Mouse (Mus musculus): Measurements from ENCODE around the gene Pawr. TPM values are rescaled to one million over a fixed set of nuclear protein-coding genes. Genes with fewer than 3 reads are reported as not detected.

Pawr gene
- polyA plus RNA-seq, 1 experiment from 2014 or later: 11.6 TPM

DNA sequence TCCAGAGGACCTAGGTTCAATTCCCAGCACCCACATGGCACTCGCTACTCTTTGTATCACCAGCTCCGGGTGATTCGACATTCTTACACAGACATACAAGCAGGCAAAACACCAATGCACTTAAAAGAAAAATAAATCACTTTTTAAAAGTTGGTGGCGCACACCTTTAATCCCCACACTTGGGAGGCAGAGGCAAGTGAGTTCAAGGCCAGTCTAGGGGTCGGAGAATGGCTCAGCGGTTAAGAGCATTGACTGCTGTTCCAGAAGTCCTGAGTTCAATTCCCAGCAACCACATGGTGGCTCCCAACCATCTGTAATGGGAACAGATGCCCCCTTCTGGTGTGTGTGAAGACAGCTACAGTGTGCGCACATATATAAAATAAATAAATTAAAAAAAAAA, 16.7 kb upstream of the Pawr start:
- ATAC-seq: no peak
- Histone ChIP-seq H3K36me3 (no peaks in the 10 kb centered on the region), H3K27ac (no peak overlapping the region), H3K4me1 (peaks cover 9% of the 10 kb centered on the region), H3K9ac (no peak overlapping the region), H3K27me3 (replicated peaks) (no peaks in the 10 kb centered on the region), H3K4me3 (no peak overlapping the region), H3K4me2 (no peak overlapping the region), H3K9me3 (replicated peaks) (no peaks in the 10 kb centered on the region)
- 83% methylated on average over 7 of the region's 7 CpGs for WGBS (ENCODE audit: insufficient replicate concordance)

DNA sequence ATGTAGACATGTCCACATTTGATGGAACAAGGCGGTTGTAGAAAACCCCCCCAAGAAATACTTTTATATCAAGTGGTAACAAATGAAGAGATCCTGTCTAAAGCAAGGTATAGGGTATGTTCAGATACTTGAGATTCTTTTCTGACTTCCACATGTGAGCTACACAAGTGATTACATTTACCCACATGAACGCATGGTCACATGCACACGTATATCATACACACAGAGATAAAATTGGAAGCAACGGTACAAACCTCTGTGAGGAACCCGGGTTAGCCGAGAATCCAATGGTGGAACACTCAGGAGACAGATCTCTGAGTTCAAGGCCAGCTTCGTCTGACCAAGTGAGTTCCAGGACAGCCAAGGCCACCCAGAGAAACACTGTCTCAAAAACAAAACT, 3.6 kb upstream of the Pawr start:
- no peaks in the 10 kb centered on the region for H3K36me3 ChIP-seq
- peaks cover 21% of the 10 kb centered on the region; the same call in 1 of the 2 replicates for H3K4me1 ChIP-seq
- no peak overlapping the region for H3K9ac ChIP-seq
- no peak overlapping the region for H3K27ac ChIP-seq
- H3K27me3 ChIP-seq (replicated peaks): peaks cover 41% of the 10 kb centered on the region
- no peak for ATAC-seq
- no peak overlapping the region for H3K4me3 ChIP-seq
- no peaks in the 10 kb centered on the region for H3K9me3 ChIP-seq (replicated peaks)
- H3K4me2 ChIP-seq: no peak overlapping the region
- 65% methylated on average over 7 of the region's 7 CpGs for WGBS (ENCODE audit: insufficient replicate concordance)

GRCm38 (mm10) chr10:108328983-108329382, 2.9 kb upstream of the Pawr start:
- H3K4me2 ChIP-seq: no peak overlapping the region

DNA sequence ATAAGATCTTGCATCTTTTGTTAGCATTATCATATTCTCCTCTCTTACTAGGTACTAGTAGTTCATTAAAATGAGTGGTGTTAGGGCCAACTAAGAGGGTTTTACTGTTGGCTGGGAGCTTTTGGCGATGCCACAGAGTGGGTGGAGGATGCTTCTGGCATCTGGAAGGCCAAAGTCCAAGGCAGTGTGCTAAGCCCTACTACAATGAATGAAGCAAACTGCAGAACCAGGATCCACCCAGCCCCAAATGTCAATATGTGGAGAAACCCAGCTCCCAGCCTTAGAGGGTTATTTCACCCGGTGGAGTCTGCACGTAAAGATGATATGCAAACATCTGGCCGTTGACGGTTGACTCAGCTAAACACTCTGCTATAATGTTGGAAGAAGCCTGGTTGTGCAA, 2.1 kb upstream of the Pawr start:
- Histone ChIP-seq H3K9me3 (replicated peaks) (no peaks in the 10 kb centered on the region), H3K4me2 (no peak overlapping the region), H3K4me1 (peaks cover 31% of the 10 kb centered on the region), H3K36me3 (no peaks in the 10 kb centered on the region), H3K27me3 (replicated peaks) (peaks cover 45% of the 10 kb centered on the region), H3K9ac (no peak overlapping the region), H3K4me3 (no peak overlapping the region), H3K27ac (no peak overlapping the region)
- 74% methylated on average over 5 of the region's 5 CpGs for WGBS (ENCODE audit: insufficient replicate concordance)
- no peak for ATAC-seq

More at GRCm38 (mm10) chr10:108328983-108329382, 2.9 kb upstream of the Pawr start:
- ATAC-seq: no peak
- WGBS (ENCODE audit: insufficient replicate concordance): 78% methylated on average over 12 of the region's 12 CpGs
- Histone ChIP-seq H3K9ac (no peak overlapping the region), H3K4me1 (peaks cover 27% of the 10 kb centered on the region), H3K27me3 (replicated peaks) (peaks cover 45% of the 10 kb centered on the region), H3K9me3 (replicated peaks) (no peaks in the 10 kb centered on the region), H3K4me3 (no peak overlapping the region), H3K36me3 (no peaks in the 10 kb centered on the region), H3K27ac (no peak overlapping the region)

DNA sequence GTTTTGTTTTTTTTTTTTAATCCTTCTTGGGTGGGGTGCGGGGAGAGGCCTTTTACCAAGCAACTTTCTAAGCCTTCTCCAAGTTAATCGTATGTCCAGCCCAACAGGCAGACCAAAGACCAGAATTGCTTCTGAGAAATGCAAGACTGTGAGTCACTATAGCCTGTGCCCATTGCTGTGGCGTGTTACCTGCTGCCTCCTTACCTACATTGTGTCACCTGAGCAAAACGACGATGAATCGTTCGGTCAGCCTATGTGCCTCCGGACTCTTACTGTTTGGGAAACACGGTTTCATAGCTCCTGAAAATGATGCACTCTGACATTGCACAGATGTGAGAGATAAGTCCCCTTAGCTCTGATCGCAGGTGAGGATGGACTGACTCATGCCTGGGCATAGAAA, 957 bp upstream of the Pawr start:
- peak overlapping the region; percentile 97 for H3K4me2 ChIP-seq
- no peak overlapping the region for H3K27ac ChIP-seq
- H3K27me3 ChIP-seq (replicated peaks): peaks cover 45% of the 10 kb centered on the region
- no peak overlapping the region for H3K4me3 ChIP-seq
- H3K36me3 ChIP-seq: 0 out of 2 replicates have a peak, but pooled peaks cover 4% of the 10 kb centered on the region
- WGBS (ENCODE audit: insufficient replicate concordance): 12% methylated on average over 10 of the region's 10 CpGs
- H3K9me3 ChIP-seq (replicated peaks): no peaks in the 10 kb centered on the region
- no peak for ATAC-seq
- H3K4me1 ChIP-seq: peaks cover 35% of the 10 kb centered on the region
- no peak overlapping the region for H3K9ac ChIP-seq

DNA sequence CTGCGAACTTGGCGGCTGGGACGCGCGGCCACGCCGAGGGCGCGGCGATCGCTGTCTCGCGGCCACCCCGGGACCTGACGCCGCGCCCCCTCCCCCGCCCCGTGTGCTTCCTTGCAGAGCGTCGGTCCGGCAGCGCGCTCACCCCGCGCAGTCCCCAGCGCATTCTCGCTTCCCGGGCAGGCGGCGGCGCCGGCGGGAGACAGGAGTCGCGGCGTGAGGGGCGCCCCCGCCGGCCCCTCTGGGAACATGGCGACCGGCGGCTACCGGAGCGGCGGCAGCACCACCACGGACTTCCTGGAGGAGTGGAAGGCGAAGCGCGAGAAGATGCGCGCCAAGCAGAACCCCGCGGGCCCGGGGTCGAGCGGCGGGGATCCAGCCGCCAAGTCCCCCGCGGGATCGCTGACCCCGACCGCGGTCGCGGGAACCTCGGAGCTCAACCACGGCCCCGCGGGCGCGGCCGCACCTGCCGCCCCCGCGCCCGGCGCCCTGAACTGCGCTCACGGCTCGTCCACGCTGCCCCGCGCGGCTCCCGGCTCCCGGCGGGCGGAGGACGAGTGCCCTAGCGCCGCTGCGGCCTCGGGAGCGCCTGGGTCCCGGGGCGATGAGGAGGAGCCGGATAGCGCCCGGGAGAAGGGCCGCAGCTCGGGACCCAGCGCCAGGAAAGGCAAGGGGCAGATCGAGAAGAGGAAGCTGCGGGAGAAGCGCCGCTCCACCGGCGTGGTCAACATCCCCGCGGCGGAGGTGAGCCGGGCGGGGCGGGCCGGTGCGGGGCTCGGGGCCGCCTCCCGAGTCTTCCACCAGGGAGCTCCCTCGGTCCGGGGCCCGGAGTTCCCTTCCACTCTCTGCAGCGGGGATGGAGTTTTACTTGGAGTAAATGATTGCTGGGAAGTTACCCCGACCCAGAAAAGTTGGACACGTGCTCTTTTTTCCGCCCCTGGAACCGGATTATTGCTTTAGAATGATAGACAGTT, 935 bp downstream of the Pawr start:
- H3K27me3 ChIP-seq (replicated peaks): peaks cover 45% of the 10 kb centered on the region
- peak overlapping the region; percentile 83 for H3K9ac ChIP-seq
- peak overlapping the region; percentile 78 for H3K4me3 ChIP-seq
- peaks cover 36% of the 10 kb centered on the region for H3K4me1 ChIP-seq
- ATAC-seq: peak; percentile 50
- WGBS (ENCODE audit: insufficient replicate concordance): under 1% methylated on average over 124 of the region's 129 CpGs
- peak overlapping the region; percentile 75 for H3K27ac ChIP-seq
- H3K4me2 ChIP-seq: peak overlapping the region; percentile 97
- H3K9me3 ChIP-seq (replicated peaks): no peaks in the 10 kb centered on the region
- peaks cover 17% of the 10 kb centered on the region for H3K36me3 ChIP-seq

DNA sequence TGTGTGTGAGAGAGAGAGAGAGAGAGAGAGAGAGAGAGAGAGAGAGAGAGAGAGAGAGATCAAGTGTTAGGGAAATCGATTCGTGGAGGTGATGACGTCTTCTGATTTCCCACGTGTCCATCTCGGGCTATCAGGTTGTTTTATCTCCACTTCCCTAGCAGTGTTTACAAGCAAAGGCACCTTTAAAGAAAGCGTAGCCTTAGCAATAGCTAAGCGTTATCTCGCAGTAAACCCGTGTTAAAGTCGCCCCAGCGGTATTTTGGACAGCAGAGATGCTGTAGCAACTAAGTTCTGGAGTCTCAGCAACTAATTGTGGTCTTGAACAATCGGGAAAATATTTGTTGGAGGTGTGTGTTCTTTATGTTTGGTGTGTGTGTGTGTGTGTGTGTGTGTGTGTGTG, 1.7 kb downstream of the Pawr start:
- ATAC-seq: no peak
- H3K9ac ChIP-seq: peak overlapping the region; percentile 83; the same call in 1 of the 2 replicates

DNA sequence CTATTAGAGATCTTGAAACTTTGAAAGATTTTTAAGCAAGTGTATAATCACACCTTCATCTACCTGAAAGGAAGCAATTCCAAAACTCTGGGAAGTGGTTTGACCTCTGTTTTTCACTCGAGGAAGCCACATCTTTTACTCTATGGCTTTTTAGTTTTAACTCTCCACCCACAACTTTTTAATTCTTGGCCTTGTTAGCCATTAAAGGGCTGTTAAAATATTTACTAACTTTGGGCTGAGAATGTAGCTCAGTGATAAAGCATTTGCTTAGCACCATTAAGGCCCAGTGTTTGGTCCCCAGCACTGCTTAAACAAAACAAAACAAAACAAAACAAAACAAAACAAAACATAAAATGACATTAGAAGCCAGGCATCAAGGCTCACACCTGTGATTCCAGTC, 2.2 kb downstream of the Pawr start:
- Histone ChIP-seq H3K4me3 (peak overlapping the region; percentile 78; the same call in 1 of the 2 replicates), H3K27me3 (replicated peaks) (peaks cover 40% of the 10 kb centered on the region), H3K36me3 (peaks cover 21% of the 10 kb centered on the region), H3K27ac (peak overlapping the region; percentile 20; the same call in 1 of the 2 replicates), H3K4me1 (peaks cover 36% of the 10 kb centered on the region), H3K4me2 (peak overlapping the region; percentile 97), H3K9me3 (replicated peaks) (no peaks in the 10 kb centered on the region), H3K9ac (no peak overlapping the region)
- no peak for ATAC-seq
- 19% methylated on average over 1 of the region's 1 CpGs for WGBS (ENCODE audit: insufficient replicate concordance)

More for the DNA sequence above, 1.7 kb downstream of the Pawr start:
- Histone ChIP-seq H3K27me3 (replicated peaks) (peaks cover 42% of the 10 kb centered on the region), H3K9me3 (replicated peaks) (no peaks in the 10 kb centered on the region), H3K4me2 (peak overlapping the region; percentile 97), H3K27ac (peak overlapping the region; percentile 75; the same call in 1 of the 2 replicates), H3K4me1 (peaks cover 36% of the 10 kb centered on the region), H3K4me3 (peak overlapping the region; percentile 78), H3K36me3 (peaks cover 21% of the 10 kb centered on the region)
- 4% methylated on average over 12 of the region's 12 CpGs for WGBS (ENCODE audit: insufficient replicate concordance)

DNA sequence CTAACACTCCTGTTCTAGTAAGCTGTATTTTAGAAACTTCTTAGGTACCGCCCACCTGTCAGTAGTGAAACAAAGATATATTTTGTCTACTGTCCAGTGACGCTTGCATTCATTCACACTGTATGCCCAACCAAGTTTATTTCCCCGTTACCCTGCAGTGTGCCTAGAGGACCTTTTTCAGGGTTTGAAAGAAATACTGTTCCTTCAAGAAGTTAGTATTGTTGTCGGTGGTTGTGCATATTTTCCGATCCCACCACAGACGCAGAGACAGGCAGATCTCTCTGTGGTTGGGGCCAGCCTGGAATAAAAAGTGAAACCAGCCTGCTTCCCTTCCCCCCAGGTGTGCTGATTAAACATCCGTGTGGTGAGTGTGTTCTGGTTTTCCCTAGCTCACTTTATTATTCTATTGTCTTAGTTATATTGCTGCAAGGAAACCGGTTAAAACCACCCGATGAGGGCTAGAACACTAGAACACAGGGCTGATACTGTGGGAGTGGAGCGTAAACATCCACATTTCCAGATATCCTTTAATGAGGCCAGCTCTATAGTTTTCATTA, 3.9 kb downstream of the Pawr start:
- H3K27me3 ChIP-seq (replicated peaks): peaks cover 30% of the 10 kb centered on the region
- H3K4me3 ChIP-seq: no peak overlapping the region
- ATAC-seq: no peak
- WGBS (ENCODE audit: insufficient replicate concordance): 77% methylated on average over 10 of the region's 10 CpGs
- peaks cover 21% of the 10 kb centered on the region for H3K36me3 ChIP-seq
- no peak overlapping the region for H3K27ac ChIP-seq
- no peaks in the 10 kb centered on the region for H3K9me3 ChIP-seq (replicated peaks)
- H3K4me2 ChIP-seq: no peak overlapping the region
- peaks cover 36% of the 10 kb centered on the region for H3K4me1 ChIP-seq
- no peak overlapping the region for H3K9ac ChIP-seq

DNA sequence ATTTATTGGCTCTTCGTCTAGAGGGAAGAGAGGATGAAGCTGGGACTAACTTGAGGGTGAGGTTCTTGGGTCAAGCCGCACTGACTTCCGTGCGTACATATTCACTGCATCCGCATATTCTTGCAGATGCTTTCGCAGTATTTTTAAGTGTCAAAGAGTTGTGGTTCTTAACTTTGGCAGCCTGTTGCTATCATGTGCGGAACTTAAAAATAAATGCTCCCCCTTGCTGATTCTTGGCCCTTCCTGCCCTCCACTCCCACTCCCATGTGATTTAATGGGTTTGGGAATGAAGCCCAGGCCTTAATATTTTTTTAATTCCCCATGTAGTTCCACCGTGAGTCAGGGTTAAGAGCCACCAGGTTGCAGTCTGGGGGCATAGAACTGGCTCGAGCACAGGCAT, 4.7 kb downstream of the Pawr start:
- H3K27me3 ChIP-seq (replicated peaks): peaks cover 22% of the 10 kb centered on the region
- 84% methylated on average over 9 of the region's 9 CpGs for WGBS (ENCODE audit: insufficient replicate concordance)
- no peak overlapping the region for H3K4me2 ChIP-seq
- no peak overlapping the region for H3K4me3 ChIP-seq
- peaks cover 29% of the 10 kb centered on the region for H3K4me1 ChIP-seq
- H3K9ac ChIP-seq: no peak overlapping the region
- no peaks in the 10 kb centered on the region for H3K9me3 ChIP-seq (replicated peaks)
- peaks cover 24% of the 10 kb centered on the region for H3K36me3 ChIP-seq
- no peak overlapping the region for H3K27ac ChIP-seq
- no peak for ATAC-seq

- Histone ChIP-seq H3K36me3 (peaks cover 26% of the 10 kb centered on the region), H3K4me1 (peaks cover 16% of the 10 kb centered on the region), H3K9me3 (replicated peaks) (no peaks in the 10 kb centered on the region), H3K27me3 (replicated peaks) (peaks cover 5% of the 10 kb centered on the region; the same call in 1 of the 2 replicates), H3K9ac (no peak overlapping the region), H3K4me2 (no peak overlapping the region), H3K27ac (no peak overlapping the region), H3K4me3 (no peak overlapping the region)
- ATAC-seq: no peak
- WGBS (ENCODE audit: insufficient replicate concordance): 82% methylated on average over 22 of the region's 22 CpGs
Observed at GRCm38 (mm10) chr10:108338055-108338961, 6.4 kb downstream of the Pawr start.
